Comparison of ENCODE assay signal across 9 mouse cellular contexts in the genomic region with DNA sequence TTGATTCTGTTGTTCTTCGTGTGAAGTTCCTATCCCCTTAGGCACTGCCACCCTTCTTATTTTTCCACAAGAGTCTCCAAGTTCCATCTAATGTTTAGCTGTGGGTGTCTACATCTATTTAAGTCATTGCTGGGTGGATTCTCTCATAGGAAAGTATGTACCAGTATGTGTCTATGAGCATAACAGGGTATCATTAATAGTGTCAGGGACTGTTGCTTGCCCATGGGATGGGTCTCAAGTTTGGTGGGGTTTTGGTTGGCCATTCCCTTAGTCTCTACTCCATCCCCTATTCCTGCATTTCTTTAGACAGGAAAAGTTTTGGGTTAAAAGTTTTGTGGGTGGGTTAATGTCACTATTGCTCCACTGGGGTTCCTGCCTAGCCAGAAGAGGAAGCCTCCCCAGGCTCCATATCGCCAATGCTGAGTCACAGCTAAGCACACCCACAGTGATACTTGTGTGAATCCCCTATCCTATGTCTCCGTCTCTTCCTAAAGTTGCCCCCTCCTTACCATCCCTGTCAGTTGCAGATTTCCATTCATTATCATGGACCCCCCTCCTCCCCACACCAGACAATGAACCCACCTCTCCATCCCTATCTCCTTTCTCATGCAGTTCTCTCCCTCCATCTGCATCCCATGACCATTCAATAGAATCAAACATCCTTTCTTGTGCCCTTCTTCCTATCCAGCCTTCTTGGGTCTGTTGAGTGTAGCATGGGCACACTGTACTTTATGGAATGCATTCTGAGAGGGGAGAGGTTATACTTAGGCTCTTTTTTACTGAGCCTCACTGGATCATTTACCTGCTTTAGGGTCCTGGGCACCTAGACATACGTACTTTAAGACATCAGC.
A peak's percentile ranks its signal among the peaks of the same experiment; 100 is the strongest.
DNase-seq lines count a peak whose midpoint lies in the region; ATAC-seq and TF ChIP-seq lines count a peak whose summit lies in the region.
"Had no signal": no experiment of that assay in that cellular context is flagged by ENCODE, and none has a peak within 500 bp of the region (broad histone marks: within the 10 kb centered on the region; RNA-seq: fewer than 3 reads in every experiment).

No protein-coding gene starts in this region.

- H3K27ac ChIP-seq in limb, embryonic 11.5 days (replicated peaks; ENCODE audit: low read depth, low read length): no peak overlapping the region
- H3K27ac ChIP-seq in limb, embryonic 10.5 days: no peak overlapping the region
- no peak overlapping the region for H3K27ac ChIP-seq in intestine, embryonic 15.5 days
- H3K27ac ChIP-seq in cerebellum, adult 2 months (ENCODE audit: insufficient read depth, low read length): no peak overlapping the region

- no peak overlapping the region for H3K9ac ChIP-seq in limb, embryonic 11.5 days (ENCODE audit: low read length)
- H3K9ac ChIP-seq in intestine, embryonic 15.5 days: no peak overlapping the region

- no peaks in the 10 kb centered on the region for H3K9me3 ChIP-seq in limb, embryonic 11.5 days (ENCODE audit: control insufficient read depth, low read length)
- H3K9me3 ChIP-seq in limb, embryonic 10.5 days (replicated peaks): no peaks in the 10 kb centered on the region
- H3K9me3 ChIP-seq in intestine, embryonic 15.5 days: no peaks in the 10 kb centered on the region

- no peaks in the 10 kb centered on the region for H3K27me3 ChIP-seq in limb, embryonic 11.5 days (ENCODE audit: control insufficient read depth, insufficient read depth, low read length)
- no peaks in the 10 kb centered on the region for H3K27me3 ChIP-seq in limb, embryonic 10.5 days (ENCODE audit: low read depth, poor library complexity, severe bottlenecking)
- no peaks in the 10 kb centered on the region for H3K27me3 ChIP-seq in intestine, embryonic 15.5 days (replicated peaks)
- no peaks in the 10 kb centered on the region for H3K27me3 ChIP-seq in cerebellum, adult 2 months (ENCODE audit: control insufficient read depth, insufficient read depth, low read length)

- TF ChIP-seq POLR2A in cerebellum, adult 2 months (IDR thresholded peaks at IDR 0.05; ENCODE audit: borderline replicate concordance, insufficient read depth, low read length): no peak

- WGBS in limb, embryonic 11.5 days: 68% methylated on average over 4 of the region's 4 CpGs
- WGBS in limb, embryonic 10.5 days: 64% methylated on average over 4 of the region's 4 CpGs
- WGBS in intestine, embryonic 15.5 days: 64% methylated on average over 4 of the region's 4 CpGs
- WGBS in cerebellum, adult 2 months: 61% methylated on average over 4 of the region's 4 CpGs

- no peak overlapping the region for H3K4me3 ChIP-seq in limb, embryonic 11.5 days (ENCODE audit: low read depth, low read length)
- no peak overlapping the region for H3K4me3 ChIP-seq in limb, embryonic 10.5 days
- H3K4me3 ChIP-seq in intestine, embryonic 15.5 days (replicated peaks): no peak overlapping the region
- H3K4me3 ChIP-seq in cerebellum, adult 2 months (replicated peaks; ENCODE audit: insufficient read depth, low read depth, low read length): no peak overlapping the region

- no peaks in the 10 kb centered on the region for H3K4me1 ChIP-seq in limb, embryonic 11.5 days (ENCODE audit: control insufficient read depth, insufficient read depth, low read length)
- no peaks in the 10 kb centered on the region for H3K4me1 ChIP-seq in limb, embryonic 10.5 days
- H3K4me1 ChIP-seq in intestine, embryonic 15.5 days (replicated peaks): no peaks in the 10 kb centered on the region
- no peaks in the 10 kb centered on the region for H3K4me1 ChIP-seq in cerebellum, adult 2 months (ENCODE audit: control insufficient read depth, insufficient read depth, low read length)

- no peaks in the 10 kb centered on the region for H3K36me3 ChIP-seq in limb, embryonic 11.5 days (ENCODE audit: control insufficient read depth, insufficient read depth, low read length)
- no peaks in the 10 kb centered on the region for H3K36me3 ChIP-seq in limb, embryonic 10.5 days
- no peaks in the 10 kb centered on the region for H3K36me3 ChIP-seq in intestine, embryonic 15.5 days

- ATAC-seq in cerebellum, adult (ENCODE audit: insufficient number of reproducible peaks, low FRiP score, low TSS enrichment): peak; percentile 66; the same call in 1 of the 2 replicates
- ATAC-seq in limb, embryonic 11.5 days (ENCODE audit: insufficient number of reproducible peaks, low FRiP score, low TSS enrichment, low read depth): peak; percentile 52; the same call in 1 of the 2 replicates
- ATAC-seq in intestine, embryonic 15.5 days: peak; percentile 23; the same call in 1 of the 2 replicates
- ATAC-seq in neutrophil, adult 5-6 weeks (ENCODE audit: extremely low read depth, insufficient number of reproducible peaks, low FRiP score, poor library complexity, severe bottlenecking): peak; percentile 33; the same call in 1 of the 2 replicates

- DNase-seq in cerebellum, adult 8-10 months: no peak
- DNase-seq in limb, embryonic 11.5 days (ENCODE audit: low spot score): peak; percentile 21
- no peak for DNase-seq in limb, embryonic 10.5 days (ENCODE audit: low spot score)
- no peak for DNase-seq in cerebellum, adult 2 months
- DNase-seq in testis, postnatal 10 days (ENCODE audit: low spot score): no peak
- DNase-seq: right cerebral cortex, postnatal 4 days had no signal

- no peak overlapping the region for H3K4me2 ChIP-seq in limb, embryonic 11.5 days (ENCODE audit: low read depth, severe bottlenecking)
- H3K4me2 ChIP-seq in intestine, embryonic 15.5 days (replicated peaks): no peak overlapping the region

- TF ChIP-seq CTCF in cerebellum, adult 2 months (IDR thresholded peaks at IDR 0.05; ENCODE audit: borderline replicate concordance, insufficient read depth, low read depth, low read length): no peak
